Mouse (Mus musculus): ENCODE data around the gene Nckap5l. TPM values are rescaled to one million over a fixed set of nuclear protein-coding genes. Genes with fewer than 3 reads are reported as not detected.

The Nckap5l gene
- polyA plus RNA-seq (2015; fragmentation: Nextera tagmentation; extraction: Ambion mirVana): 0.49 and 0.53 TPM in 2 replicates

DNA sequence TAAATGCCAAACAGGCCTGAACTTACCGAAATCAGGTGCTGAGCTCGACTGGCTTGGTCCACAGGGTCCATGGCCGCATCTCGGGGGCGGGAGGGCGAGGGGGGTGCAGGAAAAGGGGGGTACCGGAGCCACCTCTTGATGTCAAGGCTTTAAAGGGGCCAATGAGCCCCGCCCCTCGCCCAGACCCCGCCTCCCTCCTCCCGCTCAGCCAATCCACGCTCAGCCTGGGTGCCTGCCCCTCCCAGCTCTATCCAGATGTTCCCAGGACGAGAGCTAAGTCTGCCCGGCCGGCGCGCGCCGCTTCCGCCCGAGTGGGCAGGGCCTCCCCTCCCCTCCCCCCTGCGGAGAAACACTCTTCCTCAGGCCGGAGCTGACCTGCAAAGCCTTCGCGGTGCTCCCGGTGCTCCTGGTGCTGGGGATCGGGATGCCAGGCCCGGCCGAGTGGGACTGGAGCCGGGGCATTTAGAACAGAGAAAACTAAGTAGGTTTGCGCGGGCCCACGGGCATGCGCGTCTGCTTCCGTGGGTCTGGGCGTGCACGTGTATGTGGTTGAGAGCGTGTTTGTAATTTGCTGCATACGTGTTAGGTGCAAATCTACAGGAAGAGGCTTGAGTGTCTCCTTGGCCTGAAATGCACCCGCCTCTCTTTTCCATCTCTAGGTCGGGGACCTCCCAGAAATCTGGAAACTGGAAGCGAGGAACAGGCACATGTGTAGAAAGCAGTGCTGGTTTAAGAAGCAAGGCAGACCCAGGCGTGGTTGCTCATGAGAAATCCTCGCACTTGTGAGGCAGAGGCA is at the start of gene Nckap5l:
Nckap5l (minus strand) TSS at position 143 of the 796 bp plus-strand sequence.
- peak; percentile 98 for ATAC-seq

DNA sequence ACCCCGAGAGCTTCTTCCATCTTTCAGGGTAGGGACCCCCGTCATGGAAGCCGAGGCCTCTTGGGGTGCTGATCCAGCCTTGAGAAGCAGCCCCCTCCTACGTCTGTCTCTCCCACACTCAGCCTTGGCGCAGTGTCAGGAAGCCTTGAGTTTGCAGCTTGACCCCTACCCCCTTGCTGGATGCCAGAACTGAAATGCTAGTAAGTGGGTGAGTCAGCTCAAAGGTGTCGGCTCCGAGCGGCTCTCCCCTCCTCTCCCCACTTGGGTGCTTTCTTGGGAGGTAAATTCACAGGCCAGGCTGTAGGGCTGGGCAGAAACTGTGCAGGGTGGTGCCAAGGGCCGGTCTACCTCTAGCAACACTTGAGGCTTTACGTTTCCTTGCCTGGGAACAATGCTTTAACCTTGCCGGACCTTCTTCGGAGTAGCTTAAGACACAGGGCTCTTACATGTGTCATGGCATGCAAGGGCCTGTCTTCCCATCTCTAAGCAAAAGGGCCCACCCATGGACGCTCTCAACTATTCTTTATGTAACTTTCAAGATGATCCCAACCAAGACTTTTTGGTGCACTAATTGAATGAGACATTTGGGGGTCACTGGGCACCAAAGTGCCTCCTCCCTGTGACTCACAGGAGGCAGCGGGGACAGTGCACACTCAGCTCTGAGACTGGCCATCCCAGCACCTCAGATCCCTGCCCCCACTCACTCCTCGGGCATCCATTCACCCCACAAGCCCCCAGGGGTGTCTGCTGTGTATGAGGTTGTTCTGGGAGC is 48.0 kb upstream of the Nckap5l start:
- no peak for ATAC-seq
- Histone ChIP-seq H3K27ac (ENCODE audit: low read depth) (no peak overlapping the region), H3K4me1 (ENCODE audit: insufficient read depth) (peaks cover 5% of the 10 kb centered on the region), H3K36me3 (replicated peaks; ENCODE audit: insufficient read depth, low read length) (no peaks in the 10 kb centered on the region), H3K9ac (replicated peaks) (no peak overlapping the region), H3K9me3 (ENCODE audit: low read length) (no peaks in the 10 kb centered on the region), H3K4me3 (ENCODE audit: low read depth, low read length) (no peak overlapping the region), H3K4me2 (ENCODE audit: low read depth, low read length) (no peak overlapping the region), H3K27me3 (ENCODE audit: insufficient read depth, low read length) (no peaks in the 10 kb centered on the region)
- DNase-seq: no peak
- TF ChIP-seq EP300 (IDR thresholded peaks at IDR 0.05; ENCODE audit: low read depth) (no peak), CTCF (IDR thresholded peaks at IDR 0.05; ENCODE audit: low read depth) (no peak)
- 72% methylated on average over 15 of the region's 15 CpGs for WGBS (ENCODE audit: insufficient replicate concordance)

More for the DNA sequence above, at the start of gene Nckap5l:
- Histone ChIP-seq H3K4me1 (ENCODE audit: insufficient read depth) (peaks cover 11% of the 10 kb centered on the region), H3K9ac (replicated peaks) (peak within 1 kb of the TSS; percentile 55), H3K4me2 (ENCODE audit: low read depth, low read length) (peak within 1 kb of the TSS; percentile 84), H3K27me3 (ENCODE audit: insufficient read depth, low read length) (no peaks in the 10 kb centered on the region), H3K36me3 (replicated peaks; ENCODE audit: insufficient read depth, low read length) (no peaks in the 10 kb centered on the region), H3K4me3 (ENCODE audit: low read depth, low read length) (peak within 1 kb of the TSS; percentile 57), H3K9me3 (ENCODE audit: low read length) (no peaks in the 10 kb centered on the region), H3K27ac (ENCODE audit: low read depth) (peak within 1 kb of the TSS; percentile 63)
- DNase-seq: peak; percentile 92
- under 1% methylated on average over 42 of the region's 45 CpGs for WGBS (ENCODE audit: insufficient replicate concordance)
- TF ChIP-seq EP300 (IDR thresholded peaks at IDR 0.05; ENCODE audit: low read depth) (no peak), CTCF (IDR thresholded peaks at IDR 0.05; ENCODE audit: low read depth) (no peak)

DNA sequence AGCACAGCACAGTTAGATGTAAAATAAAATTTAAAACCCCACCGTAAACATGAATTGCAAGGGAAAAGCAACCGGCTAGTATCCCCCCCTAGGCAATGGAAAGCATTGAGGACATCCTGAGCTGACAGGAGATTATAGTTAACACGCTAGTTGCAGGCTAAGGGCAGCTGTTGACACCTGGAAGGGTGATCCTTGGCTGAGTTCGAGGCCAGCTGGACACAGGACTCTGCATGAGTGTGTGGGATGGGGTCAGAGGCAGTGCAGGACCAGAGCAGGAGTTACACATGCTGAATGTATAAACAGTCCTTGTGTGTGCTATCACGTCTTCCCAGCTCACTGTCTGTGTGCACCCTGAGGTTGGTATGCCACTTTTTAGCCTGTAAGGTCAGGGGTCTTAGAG is 45.7 kb upstream of the Nckap5l start:
- Histone ChIP-seq H3K27me3 (ENCODE audit: insufficient read depth, low read length) (no peaks in the 10 kb centered on the region), H3K36me3 (replicated peaks; ENCODE audit: insufficient read depth, low read length) (no peaks in the 10 kb centered on the region), H3K4me3 (ENCODE audit: low read depth, low read length) (no peak overlapping the region), H3K4me1 (ENCODE audit: insufficient read depth) (peaks cover 20% of the 10 kb centered on the region), H3K9ac (replicated peaks) (no peak overlapping the region), H3K4me2 (ENCODE audit: low read depth, low read length) (no peak overlapping the region), H3K27ac (ENCODE audit: low read depth) (no peak overlapping the region), H3K9me3 (ENCODE audit: low read length) (no peaks in the 10 kb centered on the region)
- DNase-seq (no peak), ATAC-seq (no peak)
- TF ChIP-seq CTCF (IDR thresholded peaks at IDR 0.05; ENCODE audit: low read depth): no peak
- 68% methylated on average over 5 of the region's 5 CpGs for WGBS (ENCODE audit: insufficient replicate concordance)

DNA sequence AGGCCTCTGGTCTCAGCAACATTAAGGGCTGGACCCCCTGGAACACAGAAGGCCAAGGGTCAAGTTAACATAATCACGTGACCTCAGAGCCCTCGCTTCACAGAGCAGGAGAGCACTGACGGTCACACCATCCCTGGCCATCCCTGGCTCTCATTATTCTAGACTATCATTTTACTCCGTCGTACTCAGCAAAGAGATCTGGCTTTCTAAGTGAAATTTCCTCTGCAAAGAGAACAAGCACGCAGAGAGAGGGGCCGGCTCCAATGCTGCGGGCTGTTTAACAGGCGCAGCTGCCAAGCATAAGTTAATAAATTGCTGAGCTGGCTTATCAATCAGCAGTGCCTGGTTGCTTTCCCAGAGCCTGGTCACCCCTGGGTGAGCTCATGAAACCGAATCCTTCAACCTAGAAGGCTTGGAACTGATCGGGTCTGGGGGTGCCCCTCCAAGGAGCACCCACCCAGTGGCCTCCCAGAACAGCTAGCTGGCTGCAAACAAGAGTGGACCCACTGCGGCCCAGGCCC is 44.8 kb upstream of the Nckap5l start:
- TF ChIP-seq EP300 (IDR thresholded peaks at IDR 0.05; ENCODE audit: low read depth) (no peak), CTCF (IDR thresholded peaks at IDR 0.05; ENCODE audit: low read depth) (no peak)
- no peaks in the 10 kb centered on the region for H3K27me3 ChIP-seq (ENCODE audit: insufficient read depth, low read length)
- DNase-seq (no peak), ATAC-seq (no peak)
- no peak overlapping the region for H3K4me2 ChIP-seq (ENCODE audit: low read depth, low read length)
- no peaks in the 10 kb centered on the region for H3K9me3 ChIP-seq (ENCODE audit: low read length)
- H3K4me3 ChIP-seq (ENCODE audit: low read depth, low read length): no peak overlapping the region
- H3K9ac ChIP-seq (replicated peaks): no peak overlapping the region
- no peaks in the 10 kb centered on the region for H3K36me3 ChIP-seq (replicated peaks; ENCODE audit: insufficient read depth, low read length)
- H3K27ac ChIP-seq (ENCODE audit: low read depth): no peak overlapping the region
- 56% methylated on average over 12 of the region's 12 CpGs for WGBS (ENCODE audit: insufficient replicate concordance)
- peaks cover 22% of the 10 kb centered on the region for H3K4me1 ChIP-seq (ENCODE audit: insufficient read depth)

DNA sequence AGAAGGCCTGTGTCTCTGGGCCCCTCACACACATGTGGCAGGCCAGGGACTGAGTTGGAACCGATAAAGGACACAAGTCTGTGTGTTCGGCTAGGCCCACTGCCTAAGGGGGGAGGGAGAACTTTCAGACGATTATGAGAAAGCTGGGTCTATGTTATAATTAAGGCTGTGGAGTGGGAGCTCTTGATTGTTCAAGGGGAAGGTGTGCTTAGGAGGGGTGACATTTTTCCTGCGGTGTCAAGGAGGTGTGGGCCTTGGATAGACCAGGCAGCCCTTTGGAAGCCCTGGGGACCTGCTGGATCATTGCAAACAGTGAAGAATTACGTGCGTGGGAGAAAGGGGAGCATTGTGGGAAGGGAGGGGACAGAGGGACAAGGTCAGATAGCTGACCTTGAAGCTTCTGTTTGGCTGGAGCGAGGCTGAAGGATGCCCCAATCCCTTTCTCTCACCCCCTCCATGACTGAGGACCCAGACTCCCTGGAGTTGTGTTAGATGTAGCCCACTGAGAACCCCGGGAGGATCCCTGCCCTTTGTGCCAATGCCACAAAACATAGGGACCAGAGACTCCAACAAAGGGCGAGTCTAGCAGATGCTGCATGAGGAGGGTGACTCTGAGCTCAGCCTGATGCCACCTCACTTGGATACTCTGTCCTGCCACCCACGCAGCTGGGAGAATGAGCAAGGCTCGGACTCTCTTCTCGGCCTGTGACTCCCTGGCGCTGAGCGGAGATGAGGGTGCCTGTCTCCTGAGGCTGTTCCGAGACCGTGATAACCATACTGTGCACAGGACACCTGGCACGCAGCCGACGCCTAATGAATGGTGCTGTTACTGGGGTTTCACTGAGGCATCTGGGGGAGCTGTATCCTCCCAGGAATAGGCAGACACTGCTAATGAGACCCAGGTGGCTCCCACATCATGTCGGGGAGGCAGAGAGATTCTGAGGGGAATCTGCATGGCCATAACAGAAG is 44.0 kb upstream of the Nckap5l start:
- Histone ChIP-seq H3K27ac (ENCODE audit: low read depth) (no peak overlapping the region), H3K4me1 (ENCODE audit: insufficient read depth) (peaks cover 22% of the 10 kb centered on the region)
- 73% methylated on average over 20 of the region's 20 CpGs for WGBS (ENCODE audit: insufficient replicate concordance)

More for the DNA sequence above, 44.0 kb upstream of the Nckap5l start:
- no peaks in the 10 kb centered on the region for H3K27me3 ChIP-seq (ENCODE audit: insufficient read depth, low read length)
- DNase-seq (no peak), ATAC-seq (no peak)
- no peaks in the 10 kb centered on the region for H3K36me3 ChIP-seq (replicated peaks; ENCODE audit: insufficient read depth, low read length)
- no peak overlapping the region for H3K4me2 ChIP-seq (ENCODE audit: low read depth, low read length)
- H3K9me3 ChIP-seq (ENCODE audit: low read length): no peaks in the 10 kb centered on the region
- no peak overlapping the region for H3K4me3 ChIP-seq (ENCODE audit: low read depth, low read length)
- TF ChIP-seq CTCF (IDR thresholded peaks at IDR 0.05; ENCODE audit: low read depth) (no peak), EP300 (IDR thresholded peaks at IDR 0.05; ENCODE audit: low read depth) (no peak)
- no peak overlapping the region for H3K9ac ChIP-seq (replicated peaks)
